Mouse (Mus musculus) adrenal gland, adult 2 months (tissue): Measurements from ENCODE around the gene Ctsw. TPM values are rescaled to one million over a fixed set of nuclear protein-coding genes. Genes with fewer than 3 reads are reported as not detected.

Experiments used
- DNase-seq: peaks from one replicate; pipeline ENCODE4 v3.0.0; 2021
- polyA plus RNA-seq: library from polyadenylated mRNA; depleted of rRNA; stranded (reverse); fragments of >200 nt; gene quantifications from 2 replicates; pipeline ENCODE4 v1.2.3, GENCODE M21; 2012
- total RNA-seq, 2 experiments: library from RNA; stranded (reverse); gene quantifications; 2 replicates each; pipeline ENCODE4 v1.2.3; 2021

The Ctsw gene
- total and polyA plus RNA-seq, 3 experiments: 0.71 to 0.79 (median 0.75) TPM

GRCm38 (mm10) chr19:5487768-5488550 lies 19.7 kb upstream of the Ctsw start, which contains the start of gene Mus81:
Mus81 (minus strand) TSS chr19:5488402.
- DNase-seq: peak; percentile 98

GRCm38 (mm10) chr19:5486771-5487170 lies 18.5 kb upstream of the Ctsw start:
- no peak for DNase-seq

GRCm38 (mm10) chr19:5486286-5486685 lies 18.0 kb upstream of the Ctsw start:
- no peak for DNase-seq

GRCm38 (mm10) chr19:5485821-5486220 lies 17.5 kb upstream of the Ctsw start:
- no peak for DNase-seq

GRCm38 (mm10) chr19:5485371-5485770 lies 17.1 kb upstream of the Ctsw start:
- no peak for DNase-seq

- no peak for DNase-seq
Measured at GRCm38 (mm10) chr19:5484496-5484895, 16.2 kb upstream of the Ctsw start.

- no peak for DNase-seq
Measured at GRCm38 (mm10) chr19:5483386-5484359, 15.4 kb upstream of the Ctsw start.

- DNase-seq: no peak
Measured at GRCm38 (mm10) chr19:5481398-5481797, 13.1 kb upstream of the Ctsw start.

GRCm38 (mm10) chr19:5480016-5480415 lies 11.7 kb upstream of the Ctsw start:
- no peak for DNase-seq

- peak; percentile 81 for DNase-seq
Measured at GRCm38 (mm10) chr19:5477668-5478300, 9.5 kb upstream of the Ctsw start.

GRCm38 (mm10) chr19:5477004-5477667 lies 8.8 kb upstream of the Ctsw start:
- DNase-seq: peak; percentile 69

- no peak for DNase-seq
Measured at GRCm38 (mm10) chr19:5475069-5475714, 6.9 kb upstream of the Ctsw start.

- DNase-seq: peak; percentile 72
Measured at GRCm38 (mm10) chr19:5474281-5475068, 6.2 kb upstream of the Ctsw start.

- peak; percentile 94 for DNase-seq
Measured at GRCm38 (mm10) chr19:5473720-5474119, 5.4 kb upstream of the Ctsw start, which contains the start of gene Efemp2. Efemp2 (plus strand) TSS chr19:5473954.

- no peak for DNase-seq
Measured at GRCm38 (mm10) chr19:5472857-5473256, 4.5 kb upstream of the Ctsw start.

- no peak for DNase-seq
Measured at GRCm38 (mm10) chr19:5471846-5472245, 3.5 kb upstream of the Ctsw start.

- DNase-seq: no peak
Measured at GRCm38 (mm10) chr19:5466916-5467500, 1.3 kb downstream of the Ctsw start.

GRCm38 (mm10) chr19:5465037-5465436 lies 3.3 kb downstream of the Ctsw start:
- no peak for DNase-seq

- peak; percentile 65 for DNase-seq
Measured at GRCm38 (mm10) chr19:5463791-5464562, 4.3 kb downstream of the Ctsw start.
